Mouse (Mus musculus): ENCODE measurements around the gene Tmem121. TPM values are rescaled to one million over a fixed set of nuclear protein-coding genes. Genes with fewer than 3 reads are reported as not detected.

Tmem121 gene
- under 1 TPM; 0.15 TPM for total RNA-seq (2021)
- long read RNA-seq, experiment 1, result 0 reads
- long read RNA-seq, experiment 2, result 0 reads

- no peak for DNase-seq
- intact Hi-C loops (cut with DNase I), result no loop called here
Observed at GRCm38 (mm10) chr12:113185442-113186291, at the start of gene Tmem121. Gene Tmem121, plus strand, starts transcription at chr12:113185930.

- DNase-seq, result no peak
- intact Hi-C loops (cut with DNase I), result no loop called here
Observed at GRCm38 (mm10) chr12:113136492-113137020, 49.2 kb upstream of the Tmem121 start.

- no peak for DNase-seq
- intact Hi-C loops (cut with DNase I), result no loop called here
Observed at GRCm38 (mm10) chr12:113137260-113138213, 48.2 kb upstream of the Tmem121 start.

GRCm38 (mm10) chr12:113138291-113138690 lies 47.4 kb upstream of the Tmem121 start:
- DNase-seq, result no peak
- intact Hi-C loops (cut with DNase I), result no loop called here

- intact Hi-C loops (cut with DNase I), result no loop called here
- DNase-seq, result no peak
Observed at GRCm38 (mm10) chr12:113138901-113139864, 46.5 kb upstream of the Tmem121 start.

- intact Hi-C loops (cut with DNase I), result no loop called here
- peak; percentile 83 to 84 for DNase-seq
Observed at GRCm38 (mm10) chr12:113139908-113140615, 45.7 kb upstream of the Tmem121 start, which contains the start of gene Crip2. Gene Crip2, plus strand, starts transcription at chr12:113140236.

GRCm38 (mm10) chr12:113140616-113141411 lies 44.9 kb upstream of the Tmem121 start:
- DNase-seq, result peak in 1 of 2 experiments; percentile 49
- intact Hi-C loops (cut with DNase I), result no loop called here

- intact Hi-C loops (cut with DNase I), result no loop called here
- peak; percentile 63 to 70 for DNase-seq
Observed at GRCm38 (mm10) chr12:113141531-113141973, 44.2 kb upstream of the Tmem121 start.

GRCm38 (mm10) chr12:113142021-113142975 lies 43.4 kb upstream of the Tmem121 start:
- intact Hi-C loops (cut with DNase I), result no loop called here
- DNase-seq, result peak; percentile 74 to 83

GRCm38 (mm10) chr12:113143164-113143563 lies 42.6 kb upstream of the Tmem121 start:
- intact Hi-C loops (cut with DNase I), result no loop called here
- DNase-seq, result no peak

GRCm38 (mm10) chr12:113144001-113144756 lies 41.6 kb upstream of the Tmem121 start:
- intact Hi-C loops (cut with DNase I), result no loop called here
- DNase-seq, result no peak

GRCm38 (mm10) chr12:113144886-113145285 lies 40.8 kb upstream of the Tmem121 start:
- DNase-seq, result no peak
- intact Hi-C loops (cut with DNase I), result no loop called here

- DNase-seq, result no peak
- intact Hi-C loops (cut with DNase I), result no loop called here
Observed at GRCm38 (mm10) chr12:113145591-113145990, 40.1 kb upstream of the Tmem121 start.

- peak; percentile 84 to 92 for DNase-seq
- intact Hi-C loops (cut with DNase I), result no loop called here
Observed at GRCm38 (mm10) chr12:113146112-113147057, 39.3 kb upstream of the Tmem121 start, which contains the start of gene Crip1. Gene Crip1, plus strand, starts transcription at chr12:113146316.

GRCm38 (mm10) chr12:113147481-113147880 lies 38.2 kb upstream of the Tmem121 start:
- intact Hi-C loops (cut with DNase I), result no loop called here
- DNase-seq, result peak; percentile 64 to 67

Data from gastrocnemius, postnatal 36 days (tissue).